Mouse (Mus musculus): Measurements from ENCODE around the gene Gp9. TPM values are rescaled to one million over a fixed set of nuclear protein-coding genes. Genes with fewer than 3 reads are reported as not detected.

Gp9 gene
- total RNA-seq, 2 experiments from 2014 or later: 0.70 TPM; not detected in 1

DNA sequence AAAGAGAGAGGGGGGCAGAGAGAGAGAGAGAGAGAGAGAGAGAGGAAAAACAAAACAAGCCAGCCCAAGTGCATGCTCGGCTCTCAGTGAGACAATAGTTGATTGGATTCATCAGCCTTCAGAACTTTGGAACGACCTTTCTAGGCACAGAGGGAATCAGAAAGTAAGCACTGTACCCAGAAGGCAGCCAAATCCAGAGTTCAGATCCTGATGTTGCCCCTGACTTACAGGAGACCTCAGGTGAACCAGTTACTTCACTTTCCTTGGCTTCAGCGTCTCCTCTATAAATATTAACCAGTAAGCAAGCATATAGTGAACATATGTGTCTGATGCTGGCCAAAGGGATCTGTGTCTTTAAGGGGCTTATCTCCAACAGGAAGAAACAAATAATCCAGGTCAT lies 30.6 kb downstream of the Gp9 start:
- DNase-seq (ENCODE audit: low spot score in 2 of 2): no peak

DNA sequence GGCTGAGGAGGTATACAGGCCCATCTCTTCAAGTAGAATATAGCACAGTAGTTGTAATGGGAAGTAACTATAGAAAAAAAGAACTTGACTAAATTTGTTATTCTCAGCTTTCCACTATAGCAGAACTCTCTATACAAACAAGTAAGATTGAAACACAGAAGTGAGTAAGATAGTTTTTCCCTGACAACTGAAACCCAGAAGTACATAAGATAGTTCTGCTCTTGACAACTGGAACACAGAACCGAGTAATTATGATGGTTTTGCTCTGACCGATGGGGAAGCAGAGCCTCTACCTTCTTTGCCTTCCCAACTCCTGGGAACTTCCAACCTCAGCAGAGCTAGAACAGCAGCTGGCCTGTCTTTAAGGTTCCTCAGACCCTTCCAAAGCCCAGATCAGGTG lies 31.3 kb downstream of the Gp9 start:
- DNase-seq (ENCODE audit: low spot score in 2 of 2): no peak

DNA sequence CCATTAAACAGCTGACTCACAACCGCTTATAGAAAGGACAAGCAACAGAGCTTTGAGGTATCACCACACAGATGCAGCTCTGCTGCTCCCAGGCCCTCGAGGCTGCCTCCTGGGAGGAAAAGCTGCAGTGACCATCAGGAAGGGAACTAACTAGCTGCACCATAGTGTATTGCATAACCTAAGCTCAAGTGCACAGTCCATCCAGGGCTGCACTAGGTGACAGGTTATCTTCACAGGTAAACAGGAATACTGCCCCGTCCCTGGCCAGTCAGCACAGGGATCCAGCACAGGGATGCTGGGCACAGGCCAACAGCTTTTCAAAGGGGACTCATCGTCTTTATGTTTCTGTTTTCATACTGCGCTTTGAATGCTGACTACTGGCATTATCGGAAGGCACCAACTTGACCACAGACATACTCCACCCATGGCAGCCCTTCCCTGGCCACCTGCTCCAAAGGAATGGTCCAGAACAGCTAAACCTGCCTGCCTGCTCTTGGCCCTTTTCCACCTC lies 31.8 kb downstream of the Gp9 start:
- no peak for DNase-seq (ENCODE audit: low spot score in 2 of 2)

DNA sequence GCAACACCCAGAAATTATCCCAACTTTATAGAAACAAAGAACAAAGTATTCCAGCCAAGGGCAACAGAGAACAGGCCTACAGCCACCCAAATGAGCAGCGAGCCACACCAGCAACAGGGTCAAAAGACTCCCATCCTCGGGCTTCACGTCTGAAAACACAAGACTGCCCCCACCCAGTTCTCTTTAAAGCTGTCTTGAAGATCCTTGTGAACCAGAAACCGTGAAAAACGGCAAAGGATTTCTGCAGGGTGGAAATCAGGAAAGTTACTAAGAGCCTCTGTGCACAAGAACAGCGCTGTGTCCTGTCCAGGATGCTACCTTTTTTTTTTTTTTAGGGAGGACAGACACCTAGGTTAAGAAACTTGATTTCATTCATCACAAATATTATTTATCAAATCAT lies 32.4 kb downstream of the Gp9 start:
- DNase-seq (ENCODE audit: low spot score in 2 of 2): no peak

DNA sequence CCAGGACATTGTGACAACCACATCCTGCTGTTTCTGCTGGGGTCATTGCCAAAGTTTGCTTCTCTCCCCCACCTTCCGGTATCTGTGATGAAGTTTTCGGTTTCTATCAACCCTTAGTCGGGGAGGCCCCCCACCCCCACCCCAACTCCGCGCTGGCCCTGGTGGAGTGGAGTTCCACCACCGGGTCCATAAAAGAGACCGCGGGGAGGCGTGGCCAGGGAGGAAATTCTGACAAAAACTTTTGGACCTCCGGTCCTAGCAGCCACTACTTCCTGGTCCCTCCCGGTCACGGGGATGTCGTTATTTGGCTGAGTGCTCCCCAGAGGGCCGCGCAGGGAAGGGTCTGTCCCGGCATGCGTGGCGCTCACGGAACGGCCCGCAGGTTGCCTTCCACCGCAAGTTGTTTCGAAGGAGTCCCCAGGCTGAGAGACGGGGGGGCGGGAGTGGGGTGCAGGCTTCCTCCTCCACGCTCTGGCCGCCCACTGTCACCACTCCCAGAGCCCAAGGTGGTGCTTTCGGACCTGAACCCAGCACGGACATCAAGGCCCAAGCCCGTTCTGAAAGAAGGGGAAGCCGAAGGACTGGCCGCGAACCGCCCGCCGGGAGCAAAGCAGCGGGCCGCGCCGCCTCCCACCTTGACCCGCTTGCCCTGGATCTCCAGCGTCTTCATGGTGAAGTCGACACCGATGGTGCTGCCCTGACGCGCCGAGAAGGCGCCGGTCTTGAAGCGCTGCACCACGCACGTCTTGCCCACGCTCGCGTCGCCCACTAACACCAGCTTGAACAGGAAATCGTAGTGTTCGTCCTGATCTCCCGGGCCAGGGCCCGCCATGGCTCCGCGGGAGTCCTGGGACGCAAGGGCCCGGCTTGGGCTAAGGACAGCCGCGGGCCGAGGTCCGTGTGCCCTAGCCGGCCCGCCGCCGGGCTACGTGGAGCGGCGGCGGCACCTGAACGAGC lies 33.1 kb downstream of the Gp9 start:
- DNase-seq (ENCODE audit: low spot score in 2 of 2): peak; percentile 53 to 65

DNA sequence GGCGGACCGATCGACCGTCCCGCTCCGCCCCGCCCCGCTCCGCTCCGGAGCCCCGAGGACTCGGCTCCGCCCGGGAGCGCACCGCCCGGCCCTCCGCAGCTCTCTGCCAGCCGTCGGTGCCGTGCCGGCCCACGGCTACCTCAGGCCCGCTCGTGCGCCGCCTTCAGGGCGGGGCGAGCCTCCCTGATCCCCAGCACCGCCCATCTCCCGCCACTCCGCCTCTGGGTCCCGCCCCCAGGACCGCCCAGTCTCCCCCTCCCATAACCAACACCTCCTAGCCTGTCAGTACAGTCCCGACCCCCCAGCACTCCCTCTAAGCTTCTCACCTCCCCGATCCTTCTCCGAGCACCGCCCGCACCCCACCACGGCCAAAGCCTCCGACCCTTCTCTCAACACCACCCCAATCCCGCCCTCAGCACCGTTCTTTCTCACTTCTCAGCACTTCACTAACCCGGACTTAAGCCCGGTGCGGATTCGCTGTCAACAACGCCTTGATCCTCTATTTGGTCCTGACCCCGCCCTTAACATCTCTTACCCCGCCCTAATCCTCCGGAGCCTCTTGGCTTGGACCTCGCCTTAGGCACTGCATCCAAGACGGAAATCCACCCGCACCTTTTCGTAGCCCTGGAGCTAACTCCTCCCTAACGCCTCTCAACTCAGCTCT lies 33.9 kb downstream of the Gp9 start, which contains the start of gene Rab43:
TSS of gene Rab43 (minus strand) at position 490 of the 664 bp plus-strand sequence.
- DNase-seq (ENCODE audit: low spot score in 2 of 2): peak; percentile 97

DNA sequence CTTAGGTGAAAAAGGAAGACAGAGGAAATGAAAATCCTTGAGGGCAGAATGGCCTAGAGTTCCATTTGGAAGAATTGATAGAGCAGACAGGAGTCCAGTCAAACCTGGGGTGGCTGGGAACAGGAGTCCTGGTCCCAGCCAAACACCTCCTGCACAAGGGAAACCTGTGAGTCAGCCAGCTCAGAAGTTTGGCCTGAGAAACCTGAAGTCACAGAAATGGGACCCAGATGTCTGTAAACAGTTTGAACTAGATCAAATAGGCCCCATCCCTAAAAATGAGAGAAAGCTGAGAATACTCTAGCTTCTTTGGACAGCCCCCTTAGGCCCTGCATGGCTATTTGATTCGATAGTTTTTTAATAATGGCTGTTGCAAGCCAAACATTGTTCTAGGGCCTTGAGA lies 34.8 kb downstream of the Gp9 start:
- no peak for DNase-seq (ENCODE audit: low spot score in 2 of 2)

DNA sequence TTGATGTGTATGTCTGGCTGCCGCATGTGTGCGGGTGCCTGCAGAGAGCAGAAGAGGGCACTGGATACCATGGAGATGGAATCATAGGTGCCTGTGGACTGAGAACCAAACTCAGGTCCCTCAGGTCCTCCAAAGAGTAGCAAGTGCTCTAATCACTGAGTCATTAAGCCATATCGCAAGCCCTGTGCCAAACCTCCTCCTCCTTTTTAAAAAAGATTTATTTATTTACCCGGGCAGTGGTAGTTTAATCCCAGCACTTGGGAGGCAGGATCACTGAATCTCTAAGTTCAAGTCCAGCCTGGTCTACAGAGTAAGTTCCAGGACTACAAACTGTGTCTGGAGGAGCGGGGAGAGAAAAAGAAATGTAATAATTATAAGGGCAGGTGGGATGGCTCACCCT lies 36.6 kb downstream of the Gp9 start:
- no peak for DNase-seq (ENCODE audit: low spot score in 2 of 2)

DNA sequence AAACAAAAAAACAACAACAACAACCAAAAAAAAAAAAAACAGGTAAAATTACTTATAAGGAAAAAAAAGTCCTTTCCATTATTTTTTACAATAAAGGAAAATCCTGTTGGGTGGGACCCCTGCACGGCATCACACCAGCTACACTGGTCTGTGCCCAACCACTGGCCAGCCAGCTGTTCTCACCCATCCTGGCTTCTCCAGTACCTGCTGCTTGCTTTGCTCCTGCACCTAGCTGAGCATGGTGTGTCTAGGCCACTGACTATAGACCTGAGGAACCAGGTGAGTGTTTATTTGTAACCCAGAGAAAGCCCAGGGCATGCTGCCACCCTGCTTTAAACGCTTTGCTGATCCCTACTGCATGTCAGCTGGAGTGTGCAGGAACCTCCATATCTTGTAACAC lies 42.5 kb downstream of the Gp9 start:
- no peak for DNase-seq (ENCODE audit: low spot score in 2 of 2)

Other genes with a start within 250 kb of the Gp9 start
- gene Arhgap25, start 244.8 kb upstream of the Gp9 start, total RNA-seq (2021): 1 to 10 TPM; 2.9 to 5.0 TPM
- gene Prokr1, start 187.3 kb upstream of the Gp9 start, total RNA-seq (2021): under 1 TPM; 0.13 to 0.64 TPM
- 1 to 10 TPM; 4.4 to 7.5 TPM for gene Aplf, start 105.9 kb upstream of the Gp9 start, total RNA-seq (2021)
- under 1 TPM; 0.27 to 0.51 TPM for gene Efcc1, start 47.2 kb upstream of the Gp9 start, total RNA-seq (2021)
- 10 to 100 TPM; 28.8 to 30.0 TPM for gene Rab43, start 34.1 kb downstream of the Gp9 start, total RNA-seq (2021)
- gene Gm45140, start 57.7 kb downstream of the Gp9 start, total RNA-seq (2021): 1 to 10 TPM; 4.3 to 6.8 TPM
- gene Isy1, start 60.7 kb downstream of the Gp9 start, total RNA-seq (2021): 100 to 1,000 TPM in 1 of 2 experiments, 10 to 100 TPM in 1; 55.9 to 120 TPM
- gene Cnbp, start 73.0 kb downstream of the Gp9 start, total RNA-seq (2021): 100 to 1,000 TPM; 428 to 457 TPM
- 100 to 1,000 TPM; 103 to 105 TPM for gene Copg1, start 109.7 kb downstream of the Gp9 start, total RNA-seq (2021)
- 10 to 100 TPM; 23.1 to 24.8 TPM for gene Hmces, start 135.9 kb downstream of the Gp9 start, total RNA-seq (2021)
- gene H1fx, start 203.6 kb downstream of the Gp9 start, total RNA-seq (2021): 1 to 10 TPM; 5.9 to 9.1 TPM

All from adrenal gland, adult 18-20 months (tissue).